Mouse (Mus musculus) layer of hippocampus, postnatal 10 days (tissue): ENCODE results near the gene Man1b1. TPM values are rescaled to one million over a fixed set of nuclear protein-coding genes. Genes with fewer than 3 reads are reported as not detected.

Experiments
- DNase-seq, 2 experiments: peaks; one replicate each; pipeline ENCODE4 v3.0.0; 2021; ENCODE audit warnings: low spot score in 2 of 2
- total RNA-seq, 2 experiments: library from RNA; stranded (reverse); gene quantifications; 2 replicates each; pipeline ENCODE4 v1.2.3; 2021

Man1b1 gene
- total RNA-seq, 2 experiments from 2014 or later: 51.3 to 59.8 TPM

DNA sequence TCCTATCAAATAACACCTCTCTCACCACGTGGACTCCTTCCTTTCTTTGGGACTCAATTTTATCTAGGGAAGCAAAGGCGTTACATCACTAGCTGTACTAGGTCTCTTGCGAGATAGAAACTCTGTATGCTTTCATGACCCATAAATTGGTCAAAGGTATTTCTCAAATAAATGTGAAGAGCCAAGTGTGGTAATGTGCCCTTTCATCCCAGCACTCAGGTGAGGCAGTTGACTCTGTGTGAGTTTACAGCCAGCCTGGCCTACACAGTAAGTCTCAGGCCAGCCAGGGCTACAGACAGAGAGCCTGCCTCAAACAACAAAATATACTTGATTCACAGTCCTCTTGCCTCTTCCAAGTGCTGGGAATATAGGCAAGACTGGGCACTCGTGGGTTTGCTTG lies 27.7 kb downstream of the Man1b1 start:
- no peak for DNase-seq

GRCm38 (mm10) chr2:25363478-25364178 lies 31.5 kb downstream of the Man1b1 start:
- DNase-seq: no peak

GRCm38 (mm10) chr2:25364313-25364712 lies 32.2 kb downstream of the Man1b1 start:
- DNase-seq: no peak

GRCm38 (mm10) chr2:25364761-25365090 lies 32.6 kb downstream of the Man1b1 start:
- DNase-seq: no peak

DNA sequence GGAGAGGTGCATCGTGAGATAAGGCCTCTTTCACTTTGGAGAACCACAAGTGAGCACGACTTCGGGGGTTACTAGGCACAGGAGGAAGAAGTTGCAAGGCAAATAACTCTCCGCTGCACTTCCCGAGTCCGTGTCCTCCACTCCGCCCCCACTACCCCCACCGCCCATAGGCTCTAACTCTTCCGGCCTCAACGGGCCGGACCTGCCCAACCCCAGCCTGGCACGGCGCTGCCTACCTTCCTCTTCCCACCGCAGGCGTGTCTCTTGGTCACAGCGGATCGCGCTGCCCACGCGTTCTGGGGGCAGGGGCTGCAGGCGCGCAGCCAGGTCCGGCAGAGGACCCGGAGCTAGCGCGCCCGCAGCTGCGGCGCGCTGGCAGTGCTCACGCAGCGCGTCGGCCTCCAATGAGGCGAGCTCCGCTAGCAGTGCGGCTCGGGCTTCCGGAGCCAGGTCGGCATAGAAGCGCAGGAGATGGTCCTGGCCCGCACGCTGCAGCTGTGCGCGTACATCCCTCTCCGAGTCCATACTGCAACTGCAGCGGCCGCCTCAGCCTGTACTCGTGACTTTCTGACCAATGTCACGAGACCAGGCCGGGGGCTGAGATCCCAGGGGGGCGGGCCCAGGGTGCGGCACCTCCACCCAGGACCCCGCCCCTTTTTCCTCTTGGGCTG lies 33.1 kb downstream of the Man1b1 start, which contains the start of gene Uap1l1:
Uap1l1 (minus strand) TSS at position 592 of the 671 bp plus-strand sequence.
- DNase-seq: peak; percentile 54 to 67

- no peak for DNase-seq
These were observed 37.9 kb downstream of the Man1b1 start for GRCm38 (mm10) chr2:25369996-25370395.

GRCm38 (mm10) chr2:25371764-25372643 lies 39.9 kb downstream of the Man1b1 start, which contains the start of gene Sapcd2:
TSS of gene Sapcd2 (plus strand) at chr2:25372321.
- DNase-seq: peak; percentile 77 to 87

- DNase-seq: no peak
These were observed 40.7 kb downstream of the Man1b1 start for GRCm38 (mm10) chr2:25372644-25373391.

GRCm38 (mm10) chr2:25373431-25373830 lies 41.3 kb downstream of the Man1b1 start:
- DNase-seq: no peak

- DNase-seq: peak; percentile 60 to 76
These were observed 44.5 kb downstream of the Man1b1 start for GRCm38 (mm10) chr2:25376589-25376988.

DNA sequence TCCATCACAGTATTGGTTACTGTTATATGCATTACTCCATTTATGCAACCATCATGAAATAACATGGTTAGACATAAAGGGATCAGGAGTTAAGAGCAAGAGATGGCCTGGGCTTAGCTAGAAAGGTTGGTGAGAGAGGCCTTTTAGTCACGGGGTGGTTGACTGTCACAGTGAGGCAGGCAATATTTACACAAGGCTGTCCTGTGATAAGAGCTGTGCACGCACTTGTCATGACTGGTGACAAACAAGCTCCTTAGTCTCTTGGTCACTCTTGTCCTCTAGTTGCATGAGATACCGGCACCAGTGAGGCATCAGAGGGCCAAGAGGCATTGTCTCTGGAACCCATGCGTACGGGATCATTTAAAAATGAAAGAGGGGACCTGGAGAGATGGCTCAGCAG lies 52.4 kb downstream of the Man1b1 start:
- DNase-seq: no peak

DNA sequence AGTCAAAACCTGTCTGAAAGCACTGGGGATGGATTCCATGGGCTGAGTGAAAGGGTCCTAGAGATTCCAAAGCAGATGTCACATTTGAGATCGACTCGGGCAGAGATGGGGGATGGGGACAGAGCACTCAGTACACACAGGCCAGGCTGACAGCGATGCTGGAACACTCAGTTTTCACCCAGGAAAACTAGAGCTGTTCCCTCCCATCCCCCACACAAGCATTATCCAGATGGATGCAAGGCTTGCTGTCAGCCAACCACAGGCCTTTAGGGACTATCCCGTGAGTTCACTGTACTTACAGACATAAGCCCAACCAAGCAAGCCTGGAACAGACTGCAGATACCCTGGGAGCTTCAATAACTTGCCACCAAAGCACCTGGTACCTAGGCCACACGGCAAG lies 59.1 kb downstream of the Man1b1 start:
- DNase-seq: no peak

DNA sequence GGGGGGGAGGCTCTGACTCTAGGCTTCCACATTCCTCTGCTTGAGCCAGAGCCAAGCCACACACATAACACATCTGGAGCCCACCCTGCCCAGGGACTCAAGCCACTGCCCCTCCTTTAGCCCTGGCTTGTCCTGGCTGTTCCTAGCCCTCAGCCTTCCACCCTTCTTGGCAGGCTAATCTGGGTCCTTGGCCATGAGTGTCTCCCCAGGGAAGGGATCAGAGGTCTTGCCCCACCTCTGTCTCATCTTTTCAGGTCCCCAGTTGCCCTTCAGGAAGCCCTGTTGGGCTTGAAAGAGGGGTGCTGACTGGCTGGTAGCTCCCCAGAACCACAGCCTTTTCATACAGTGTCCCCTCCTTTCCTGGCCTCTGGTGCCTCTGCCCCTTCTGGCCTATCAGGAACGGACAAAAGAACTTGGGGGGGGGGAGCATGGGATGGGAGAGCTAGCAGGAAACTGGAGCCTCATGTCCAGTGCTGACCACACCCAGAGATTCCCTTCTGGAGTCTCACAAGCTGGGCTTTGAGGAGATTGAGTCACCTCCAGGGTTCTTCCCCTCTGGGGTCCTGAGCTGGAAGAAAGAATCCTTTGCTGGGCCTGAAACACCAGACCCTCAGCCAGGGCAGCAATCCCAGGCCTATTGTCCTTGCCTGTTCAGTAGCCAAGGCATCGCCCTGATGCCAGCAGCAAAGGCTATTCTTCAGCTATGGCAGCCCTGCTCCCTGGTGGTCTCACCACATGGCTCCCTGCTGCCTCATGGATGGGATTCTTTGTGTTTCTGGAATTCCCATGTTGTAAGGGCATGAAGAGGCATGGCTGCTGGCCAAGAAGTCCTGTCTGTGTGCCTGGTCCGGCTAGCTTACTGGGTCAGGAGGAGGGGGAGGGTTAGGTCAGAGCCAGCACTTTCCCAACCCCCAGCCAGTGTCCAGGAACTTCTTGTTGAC lies 62.4 kb downstream of the Man1b1 start:
- DNase-seq: peak; percentile 68 to 76

DNA sequence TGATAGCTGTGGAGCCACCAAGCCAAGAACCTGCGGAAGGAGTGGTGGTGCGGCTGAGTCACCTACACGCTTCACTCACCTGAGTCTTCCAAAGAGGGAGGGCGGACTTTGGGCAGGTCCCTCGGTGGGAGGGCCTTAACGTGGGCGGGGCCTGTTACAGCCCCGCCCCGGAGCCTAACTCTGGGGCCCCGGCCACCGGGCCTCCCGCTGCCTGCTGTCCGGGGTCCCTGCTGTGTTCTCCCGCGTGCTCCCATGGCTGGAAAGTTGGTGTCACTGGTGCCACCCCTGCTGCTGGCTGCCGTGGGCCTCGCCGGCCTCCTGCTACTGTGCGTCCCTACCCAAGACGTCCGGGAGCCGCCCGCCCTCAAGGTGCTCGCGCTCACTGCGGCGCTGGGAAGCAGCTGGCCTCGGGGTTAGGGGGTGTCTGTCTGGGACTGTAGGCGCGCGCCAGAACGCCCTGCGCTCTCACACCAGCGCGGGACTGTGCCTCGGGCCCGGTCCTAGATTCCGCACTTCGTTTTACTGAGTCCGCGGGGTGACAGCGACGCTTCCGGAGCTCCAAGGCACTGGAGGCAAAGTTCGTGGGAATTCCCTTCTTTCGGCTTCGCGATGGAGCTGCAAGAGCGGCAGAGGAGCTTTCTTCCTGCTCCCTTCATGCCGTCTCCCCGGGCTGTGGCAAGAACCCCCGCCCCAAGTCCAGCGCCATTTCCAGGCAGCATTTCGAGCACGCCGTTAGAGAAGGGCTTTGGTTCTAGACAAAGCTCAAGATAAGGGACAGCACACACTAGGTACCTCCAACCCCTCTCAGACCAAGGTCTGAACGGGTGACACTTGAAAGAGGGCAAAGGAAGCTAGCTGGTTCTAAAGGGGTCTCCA lies 63.8 kb downstream of the Man1b1 start, which contains the start of gene Entpd2:
Entpd2 (plus strand) TSS at position 154 of the 876 bp plus-strand sequence.
- peak in 1 of 2 experiments; percentile 37 for DNase-seq

DNA sequence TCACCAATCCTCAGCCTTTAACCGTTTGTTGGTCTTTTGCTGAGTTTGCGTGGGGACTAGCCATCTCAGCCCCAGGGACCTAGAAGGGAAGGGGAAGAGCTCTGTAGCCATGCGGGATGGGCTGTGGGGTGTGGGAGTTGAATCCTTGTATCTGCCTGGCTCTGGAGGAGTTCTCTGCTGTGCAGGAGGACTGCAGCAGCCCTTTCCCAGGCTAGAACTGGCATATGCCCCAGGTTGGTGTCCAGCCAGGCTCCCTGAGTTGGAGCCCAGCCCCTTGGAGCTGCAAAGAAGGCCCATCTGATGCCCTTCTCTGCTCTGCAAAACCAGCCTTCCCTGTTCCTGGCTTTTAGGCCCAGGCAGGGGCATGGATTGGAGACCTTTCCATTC lies 64.5 kb downstream of the Man1b1 start:
- peak; percentile 55 to 75 for DNase-seq

DNA sequence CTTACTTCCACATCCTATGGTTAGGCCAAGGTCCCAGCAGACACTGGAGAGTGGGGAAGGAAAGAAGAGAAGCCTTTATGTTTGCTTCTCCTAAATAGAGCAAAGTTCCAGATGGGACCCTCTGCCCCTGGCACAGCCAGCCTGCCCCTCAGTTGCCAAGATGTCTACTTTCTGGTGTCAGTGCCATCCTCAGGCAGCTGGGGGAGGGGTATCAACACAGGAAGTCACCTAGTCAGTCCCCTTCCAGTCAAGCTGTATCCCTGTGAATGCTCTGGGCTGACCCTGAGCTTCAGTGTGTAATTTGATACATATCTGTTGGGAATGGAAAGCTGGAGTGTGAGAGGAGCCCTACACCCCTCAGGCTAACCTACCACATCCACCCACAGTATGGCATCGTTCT lies 64.9 kb downstream of the Man1b1 start:
- no peak for DNase-seq

DNA sequence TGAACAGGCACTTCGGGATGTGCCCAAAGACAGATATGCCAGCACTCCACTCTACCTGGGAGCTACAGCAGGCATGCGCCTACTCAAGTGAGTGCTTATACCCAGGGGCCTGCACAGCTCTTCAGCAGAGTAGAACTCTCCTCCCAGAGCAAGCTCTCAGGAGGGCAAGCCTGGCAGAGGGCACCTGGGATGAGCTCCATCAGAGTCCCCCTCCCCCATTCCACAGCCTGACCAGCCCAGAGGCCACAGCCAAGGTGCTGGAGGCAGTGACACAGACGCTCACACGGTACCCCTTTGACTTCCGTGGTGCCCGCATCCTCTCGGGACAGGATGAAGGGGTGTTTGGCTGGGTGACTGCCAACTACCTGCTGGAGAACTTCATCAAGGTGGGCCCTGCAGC lies 65.9 kb downstream of the Man1b1 start:
- DNase-seq: no peak

GRCm38 (mm10) chr2:25399051-25399450 lies 66.9 kb downstream of the Man1b1 start, which contains the start of gene Npdc1:
TSS of gene Npdc1 (plus strand) at chr2:25399351.
- DNase-seq: no peak

GRCm38 (mm10) chr2:25400291-25400690 lies 68.2 kb downstream of the Man1b1 start:
- DNase-seq: no peak
